Mouse (Mus musculus) forebrain, embryonic 14.5 days (tissue): ENCODE measurements at regions not wholly inside any gene's neighbourhood (a gene's known extent, or its start where the extent isn't known, plus 50 kb on each side); places are given as distances from the start of the nearest gene placed in this dataset.

Source experiments
- ATAC-seq: fragments of 200-750 bp; cut with Nextera tagmentation; 2 replicates; pipeline ENCODE4 v1.8.0; 2017; ENCODE audit warnings: mild to moderate bottlenecking, moderate library complexity
- DNase-seq: peaks from one replicate; pipeline ENCODE4 v3.0.0-alpha.2; 2015; ENCODE audit warnings: low spot score
- H3K27ac ChIP-seq: fragments of 300-500 bp; sonication (generic); 2 replicates; pipeline ENCODE4 v1.5.1; 2014; ENCODE audit warnings: low read depth, mild to moderate bottlenecking, control low read depth, low read length, moderate library complexity
- H3K27me3 ChIP-seq: fragments of 300-500 bp; sonication (generic); replicated peaks from 2 replicates; pipeline ENCODE4 v1.6.1; 2014; ENCODE audit warnings: low read length, control low read depth, mixed read lengths; ENCODE audit not compliant: control insufficient read depth, insufficient read depth
- H3K36me3 ChIP-seq: fragments of 300-500 bp; sonication (generic); 2 replicates; pipeline ENCODE4 v1.6.1; 2014; ENCODE audit warnings: low read length, control low read depth; ENCODE audit not compliant: control insufficient read depth, insufficient read depth
- H3K4me1 ChIP-seq: fragments of 300-500 bp; sonication (generic); 2 replicates; pipeline ENCODE4 v1.6.1; 2014; ENCODE audit warnings: antibody characterized with exemption, low read length, control low read depth; ENCODE audit not compliant: control insufficient read depth, insufficient read depth
- H3K4me2 ChIP-seq: fragments of 300-500 bp; sonication (generic); 2 replicates; pipeline ENCODE4 v1.6.1; 2014; ENCODE audit warnings: mild to moderate bottlenecking, control low read depth, low read length
- H3K4me3 ChIP-seq: fragments of 300-500 bp; sonication (generic); 2 replicates; pipeline ENCODE4 v1.5.1; 2014; ENCODE audit warnings: low read depth, low read length, control low read depth
- H3K9ac ChIP-seq: fragments of 300-500 bp; sonication (generic); 2 replicates; pipeline ENCODE4 v1.6.1; 2014; ENCODE audit warnings: mild to moderate bottlenecking, low read length, control low read depth, moderate library complexity
- H3K9me3 ChIP-seq: fragments of 300-500 bp; sonication (generic); replicated peaks from 2 replicates; pipeline ENCODE4 v1.6.1; 2016; ENCODE audit warnings: low read length, control low read depth, mixed read lengths; ENCODE audit not compliant: control insufficient read depth
- WGBS: fragments of 180-500 bp; shearing (Covaris S2); extraction: QIAGEN DNeasy Blood & Tissue Kit; methylation state at CpG from one replicate; pipeline ENCODE4 v1.1.7; 2014; 5-methylcytosine and 5-hydroxymethylcytosine counted together

DNA sequence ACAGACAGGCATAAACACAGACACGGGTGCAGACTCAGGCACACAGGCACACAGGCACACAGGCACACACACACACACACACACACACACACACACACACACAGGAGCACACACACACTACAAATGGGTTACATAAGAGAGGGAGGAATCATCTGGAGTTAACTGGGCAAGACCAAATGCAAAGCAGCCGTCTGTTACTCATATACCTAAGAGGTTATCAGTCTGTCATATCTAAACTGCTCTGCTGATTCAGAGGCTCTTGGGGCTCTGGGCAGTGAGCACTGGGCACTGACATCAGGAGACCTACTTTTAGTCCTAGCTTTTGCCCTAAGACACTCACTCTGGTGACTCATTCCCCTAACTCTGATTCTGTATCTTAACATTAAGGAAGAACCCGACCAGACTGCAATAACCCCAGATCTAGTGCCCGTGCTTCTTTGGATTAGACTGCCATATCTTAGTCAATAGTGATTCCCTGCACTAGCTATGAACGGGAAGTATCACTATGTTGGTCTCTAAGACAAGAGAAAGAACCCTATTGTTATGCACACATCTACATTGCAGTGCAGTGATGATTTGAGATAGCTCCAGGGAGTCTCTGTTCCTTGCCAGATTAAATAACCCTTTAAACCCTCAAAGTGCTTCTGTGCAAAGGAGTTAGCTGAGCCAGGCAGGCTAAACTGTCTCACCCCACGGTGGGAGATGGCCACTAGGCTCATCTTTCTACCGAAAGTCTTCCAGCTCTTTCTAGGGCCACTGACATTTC lies 78.0 kb upstream of the Ndufb6 start:
- DNase-seq (no peak), ATAC-seq (no peak)
- 60% methylated on average over 7 of the region's 7 CpGs for WGBS
- Histone ChIP-seq H3K9ac (no peak overlapping the region), H3K27me3 (no peaks in the 10 kb centered on the region), H3K36me3 (no peaks in the 10 kb centered on the region), H3K4me1 (no peaks in the 10 kb centered on the region), H3K4me3 (no peak overlapping the region), H3K4me2 (no peak overlapping the region), H3K9me3 (no peaks in the 10 kb centered on the region), H3K27ac (no peak overlapping the region)

DNA sequence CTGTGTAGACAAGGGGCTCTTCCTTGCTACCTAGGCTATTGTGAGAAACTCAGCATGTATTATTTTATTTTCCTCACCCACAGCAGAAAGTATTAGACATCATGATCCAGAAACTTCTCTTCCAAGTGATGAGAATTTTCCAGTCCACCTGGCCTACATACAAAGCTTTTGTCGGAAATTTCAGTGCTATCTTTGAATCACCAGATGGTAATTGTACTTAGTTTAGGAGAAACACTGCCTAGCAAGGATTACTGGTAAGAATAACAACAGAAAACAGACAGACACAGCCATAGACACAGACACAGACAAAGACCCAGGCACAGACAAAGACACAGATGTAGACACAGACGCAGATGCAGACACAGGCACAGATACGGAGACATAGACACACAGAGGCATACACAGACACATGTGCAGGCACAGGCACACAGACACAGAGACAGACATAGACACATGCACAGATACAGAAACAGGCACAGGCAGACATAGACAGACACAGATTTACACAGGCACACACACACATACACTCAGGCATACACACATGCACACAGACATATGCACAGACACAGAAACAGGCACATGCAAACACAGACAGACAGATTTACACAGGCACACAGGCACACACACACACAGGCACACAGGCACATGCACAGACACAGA lies 76.7 kb upstream of the Ndufb6 start:
- H3K4me1 ChIP-seq, result no peaks in the 10 kb centered on the region
- no peak overlapping the region for H3K27ac ChIP-seq
- no peak overlapping the region for H3K9ac ChIP-seq
- no peak for DNase-seq
- no peak overlapping the region for H3K4me2 ChIP-seq
- WGBS, result 65% methylated on average over 3 of the region's 3 CpGs
- no peaks in the 10 kb centered on the region for H3K36me3 ChIP-seq
- no peak overlapping the region for H3K4me3 ChIP-seq
- no peaks in the 10 kb centered on the region for H3K27me3 ChIP-seq
- ATAC-seq, result no peak
- H3K9me3 ChIP-seq, result no peaks in the 10 kb centered on the region

DNA sequence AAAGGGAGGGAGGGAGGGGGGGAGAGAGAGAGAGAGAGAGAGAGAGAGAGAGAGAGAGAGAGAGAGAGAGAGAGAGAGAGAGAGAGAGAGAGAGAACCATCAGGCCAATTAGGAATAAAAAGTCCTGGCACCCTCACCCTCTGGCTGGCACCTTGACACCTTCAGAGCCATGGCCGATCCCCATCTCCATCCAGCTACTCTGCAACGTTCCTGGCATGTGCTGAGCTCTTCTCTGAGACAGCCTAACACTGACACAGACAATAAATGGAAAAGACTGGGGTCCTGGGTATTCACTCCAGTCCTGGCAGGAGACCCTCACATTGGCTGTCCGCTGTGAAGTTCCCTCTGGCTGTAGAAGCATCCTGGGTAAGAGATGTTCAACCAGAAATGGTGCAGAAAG lies 75.2 kb upstream of the Ndufb6 start:
- H3K4me2 ChIP-seq, result no peak overlapping the region
- no peaks in the 10 kb centered on the region for H3K27me3 ChIP-seq
- no peaks in the 10 kb centered on the region for H3K36me3 ChIP-seq
- H3K9ac ChIP-seq, result no peak overlapping the region
- H3K27ac ChIP-seq, result no peak overlapping the region
- ATAC-seq, result no peak
- no peaks in the 10 kb centered on the region for H3K9me3 ChIP-seq
- no peak overlapping the region for H3K4me3 ChIP-seq
- DNase-seq, result no peak
- no peaks in the 10 kb centered on the region for H3K4me1 ChIP-seq
- 84% methylated on average over 3 of the region's 3 CpGs for WGBS

DNA sequence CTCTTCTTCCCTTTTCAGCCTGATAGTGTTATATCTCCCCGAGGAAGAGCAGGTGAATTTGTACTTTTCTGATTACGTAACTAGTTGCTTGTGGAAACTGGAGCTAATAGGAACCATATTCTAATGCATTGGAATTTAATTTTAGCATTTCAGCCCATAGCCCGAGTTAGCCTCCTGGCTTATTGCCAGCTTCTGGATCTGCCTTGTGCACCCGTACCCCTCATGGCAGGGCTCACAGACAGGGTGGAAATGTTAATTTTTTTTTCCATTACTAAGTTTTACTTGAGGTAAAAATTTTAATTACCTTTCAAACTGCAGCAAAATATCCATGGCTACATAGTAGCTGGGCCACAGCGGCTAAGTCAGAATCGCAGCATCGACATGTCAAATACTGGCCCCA lies 72.4 kb upstream of the Ndufb6 start:
- DNase-seq (no peak), ATAC-seq (no peak)
- Histone ChIP-seq H3K9ac (no peak overlapping the region), H3K4me3 (no peak overlapping the region), H3K27ac (no peak overlapping the region), H3K36me3 (no peaks in the 10 kb centered on the region), H3K27me3 (no peaks in the 10 kb centered on the region), H3K4me2 (no peak overlapping the region), H3K4me1 (no peaks in the 10 kb centered on the region), H3K9me3 (no peaks in the 10 kb centered on the region)
- 78% methylated on average over 7 of the region's 7 CpGs for WGBS

DNA sequence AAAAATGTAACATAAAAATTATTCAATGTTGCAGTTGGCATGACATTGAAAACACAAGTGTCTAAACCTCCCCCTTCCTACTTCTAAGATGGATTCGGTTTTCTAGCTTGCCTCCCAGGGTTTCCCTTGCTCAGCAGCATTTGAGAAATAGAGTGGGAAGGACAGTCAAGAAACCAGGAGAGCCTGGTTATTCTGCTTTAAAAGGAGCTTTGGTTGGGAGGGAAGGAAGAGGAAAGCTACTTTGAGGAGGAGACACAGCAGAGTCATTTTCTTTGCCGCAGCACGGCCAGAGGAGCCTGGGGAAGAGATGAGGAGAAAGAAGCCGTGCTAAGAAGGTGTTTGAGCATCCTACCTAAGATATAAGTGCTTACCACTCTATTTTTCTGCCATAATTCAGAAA lies 71.9 kb upstream of the Ndufb6 start:
- no peak for ATAC-seq
- H3K4me1 ChIP-seq, result no peaks in the 10 kb centered on the region
- H3K27ac ChIP-seq, result no peak overlapping the region

DNA sequence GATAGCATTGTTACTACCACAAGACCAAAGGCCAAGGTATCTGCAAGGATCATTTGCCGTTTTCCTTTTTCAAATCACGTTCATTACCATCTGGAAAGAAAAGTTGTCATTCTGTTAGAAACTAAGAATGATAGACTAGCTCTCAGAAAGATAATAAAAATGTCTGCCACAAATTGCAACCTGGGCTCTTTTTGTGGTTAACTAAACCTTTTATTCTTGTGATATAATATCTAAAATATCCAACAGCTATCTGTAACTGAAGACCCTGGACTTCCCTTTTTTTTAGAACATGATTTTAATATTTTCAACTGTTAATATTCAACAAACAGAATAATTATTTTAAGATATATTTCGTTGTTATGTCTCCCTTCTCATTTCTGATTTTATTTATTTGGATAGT lies 66.6 kb upstream of the Ndufb6 start:
- H3K27ac ChIP-seq, result no peak overlapping the region
- no peaks in the 10 kb centered on the region for H3K4me1 ChIP-seq
- H3K4me3 ChIP-seq, result no peak overlapping the region
- 71% methylated on average over 3 of the region's 3 CpGs for WGBS
- no peak overlapping the region for H3K4me2 ChIP-seq
- no peak overlapping the region for H3K9ac ChIP-seq
- no peaks in the 10 kb centered on the region for H3K27me3 ChIP-seq
- DNase-seq (no peak), ATAC-seq (no peak)
- H3K9me3 ChIP-seq, result no peaks in the 10 kb centered on the region
- H3K36me3 ChIP-seq, result no peaks in the 10 kb centered on the region

More for the DNA sequence above, 71.9 kb upstream of the Ndufb6 start:
- Histone ChIP-seq H3K4me3 (no peak overlapping the region), H3K36me3 (no peaks in the 10 kb centered on the region), H3K9ac (no peak overlapping the region), H3K27me3 (no peaks in the 10 kb centered on the region), H3K4me2 (no peak overlapping the region), H3K9me3 (no peaks in the 10 kb centered on the region)
- WGBS, result 81% methylated on average over 4 of the region's 4 CpGs
- no peak for DNase-seq

DNA sequence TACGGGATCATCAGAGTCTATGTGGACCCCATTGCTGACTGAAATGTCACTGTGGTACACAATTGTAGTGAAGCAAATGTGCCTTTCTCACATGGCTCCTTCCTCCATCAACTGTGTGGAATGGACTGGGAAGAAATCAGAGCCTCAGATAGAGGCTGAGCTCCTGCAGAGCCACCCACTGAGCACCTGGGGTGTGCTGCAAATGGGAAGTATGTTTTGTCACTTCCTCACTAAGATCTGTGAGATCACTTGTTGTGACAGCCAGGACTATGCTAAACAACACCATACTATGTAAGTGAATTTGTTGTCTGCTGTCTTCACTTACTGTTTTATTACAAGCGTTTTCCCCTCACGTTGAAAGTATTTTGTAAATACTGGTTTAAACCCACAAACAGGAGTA lies 63.0 kb upstream of the Ndufb6 start:
- ATAC-seq (no peak), DNase-seq (no peak)
- Histone ChIP-seq H3K27me3 (no peaks in the 10 kb centered on the region), H3K9me3 (no peaks in the 10 kb centered on the region), H3K4me3 (no peak overlapping the region), H3K9ac (no peak overlapping the region), H3K4me1 (no peaks in the 10 kb centered on the region), H3K4me2 (no peak overlapping the region), H3K36me3 (no peaks in the 10 kb centered on the region), H3K27ac (no peak overlapping the region)
- WGBS, result 89% methylated on average over 3 of the region's 3 CpGs

DNA sequence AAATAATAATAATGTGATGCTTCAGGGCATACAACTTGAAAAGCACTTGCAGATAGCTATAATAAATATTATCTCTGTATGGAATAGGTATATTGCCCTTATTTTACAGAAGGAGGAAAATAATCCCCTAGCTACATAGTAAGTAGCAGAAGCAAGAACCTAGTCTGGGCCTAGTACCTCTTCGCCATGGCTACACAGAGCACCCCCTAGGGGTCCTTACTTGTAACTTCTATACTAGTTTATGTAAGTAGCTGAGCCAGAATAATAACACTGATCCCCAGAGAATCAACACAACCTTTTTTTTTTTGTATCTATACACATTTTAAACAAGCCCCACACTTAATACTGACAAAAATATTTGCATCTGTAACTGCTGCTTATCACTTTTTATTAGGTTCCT lies 55.6 kb upstream of the Ndufb6 start:
- Histone ChIP-seq H3K9me3 (no peaks in the 10 kb centered on the region), H3K4me2 (no peak overlapping the region), H3K27ac (no peak overlapping the region), H3K4me1 (no peaks in the 10 kb centered on the region), H3K4me3 (no peak overlapping the region), H3K9ac (no peak overlapping the region), H3K36me3 (no peaks in the 10 kb centered on the region), H3K27me3 (no peaks in the 10 kb centered on the region)
- DNase-seq (no peak), ATAC-seq (no peak)
- WGBS, result 44% methylated on average over 1 of the region's 1 CpGs

DNA sequence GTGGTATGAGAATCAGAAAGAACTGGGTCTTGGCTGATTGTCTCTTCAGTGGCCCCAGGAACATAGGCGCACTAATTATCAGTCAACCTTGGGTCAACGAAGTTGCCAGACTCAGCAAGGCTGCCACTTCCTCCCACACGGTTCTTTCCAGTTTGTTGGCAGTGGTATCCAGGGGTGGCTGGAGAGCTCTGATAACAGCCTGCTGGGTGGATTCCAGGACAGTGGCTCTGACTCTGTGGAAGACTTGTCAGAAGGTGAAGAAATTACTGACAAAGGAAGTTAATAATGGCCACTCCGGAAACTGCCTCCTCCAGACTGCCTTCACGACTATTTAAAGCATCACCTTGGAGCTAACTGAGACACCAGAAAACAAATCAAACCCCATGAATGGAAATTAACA lies 50.5 kb upstream of the Ndufb6 start:
- Histone ChIP-seq H3K4me2 (no peak overlapping the region), H3K9ac (no peak overlapping the region), H3K36me3 (no peaks in the 10 kb centered on the region), H3K4me1 (no peaks in the 10 kb centered on the region), H3K9me3 (no peaks in the 10 kb centered on the region), H3K4me3 (no peak overlapping the region), H3K27ac (no peak overlapping the region), H3K27me3 (no peaks in the 10 kb centered on the region)
- DNase-seq, result no peak
- WGBS, result 82% methylated on average over 5 of the region's 5 CpGs
- no peak for ATAC-seq
